Mouse (Mus musculus) cerebellum, postnatal 4 days (tissue): Measurements from ENCODE around the gene Pf4.
"Not testable (repeated sequence)": the region's sequence is repeated elsewhere in the genome, so short reads cannot be mapped to it uniquely, and the experiment has no call there.

Source experiments
- DNase-seq, 2 experiments: peaks; one replicate each; pipeline ENCODE4 v3.0.0; 2022; ENCODE audit warnings: low spot score in 2 of 2, mixed read lengths in 1 of 2

Gene Pf4

DNA sequence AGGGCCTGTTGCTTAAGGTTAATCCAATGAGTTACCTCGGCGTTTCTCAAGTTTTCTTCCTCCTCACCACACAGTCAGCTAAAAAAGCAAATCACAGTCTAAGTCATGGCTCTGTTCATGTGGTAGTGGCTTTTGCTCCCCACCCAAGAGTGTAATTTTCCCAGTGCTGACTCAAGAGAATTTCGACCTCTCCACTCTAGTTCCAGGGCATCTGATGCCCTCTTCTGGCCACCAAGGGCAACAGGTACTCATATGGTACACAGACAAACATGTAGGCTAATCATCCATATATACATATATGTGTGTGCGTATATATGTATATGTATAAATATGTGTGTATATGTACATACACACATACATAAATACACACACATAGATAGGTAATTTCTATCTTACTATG, 15.9 kb downstream of the Pf4 start:
- DNase-seq, result no peak

DNA sequence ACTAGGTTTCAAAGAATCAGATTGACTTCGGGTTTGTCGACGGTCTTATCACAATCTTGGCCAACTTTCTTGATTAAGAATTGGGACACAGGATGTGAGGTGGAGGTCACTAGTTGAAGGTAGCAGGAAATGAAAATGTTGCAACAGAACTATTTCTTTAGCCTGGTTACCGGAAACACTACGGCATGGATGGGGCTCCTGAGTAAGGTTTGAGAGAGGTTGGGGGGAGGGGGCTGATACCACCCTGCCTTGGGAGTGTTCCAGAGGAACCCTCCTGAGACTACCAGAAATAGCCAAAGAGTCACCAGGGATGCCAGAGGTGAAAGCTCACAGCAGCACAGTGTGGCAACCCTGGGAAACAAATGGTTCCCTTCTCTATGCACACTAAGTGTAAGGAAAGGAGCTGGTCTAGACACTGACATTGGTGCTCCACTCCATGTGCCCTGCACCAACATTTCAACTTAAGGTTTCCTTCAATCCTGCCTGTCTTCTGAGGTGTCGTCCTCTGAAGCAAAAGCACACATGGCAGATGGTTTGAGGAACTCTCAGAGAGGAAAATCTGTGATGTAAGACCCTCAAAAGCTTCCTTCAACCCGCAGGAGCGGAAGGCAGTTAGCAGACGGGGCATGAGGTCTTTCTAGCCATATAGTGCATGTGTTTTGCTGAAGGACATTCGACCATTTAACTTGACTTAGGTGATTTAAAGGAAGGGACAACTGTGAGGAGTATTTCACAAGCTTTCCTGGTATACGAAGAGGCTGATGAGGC, 17.3 kb downstream of the Pf4 start:
- DNase-seq, result no peak

DNA sequence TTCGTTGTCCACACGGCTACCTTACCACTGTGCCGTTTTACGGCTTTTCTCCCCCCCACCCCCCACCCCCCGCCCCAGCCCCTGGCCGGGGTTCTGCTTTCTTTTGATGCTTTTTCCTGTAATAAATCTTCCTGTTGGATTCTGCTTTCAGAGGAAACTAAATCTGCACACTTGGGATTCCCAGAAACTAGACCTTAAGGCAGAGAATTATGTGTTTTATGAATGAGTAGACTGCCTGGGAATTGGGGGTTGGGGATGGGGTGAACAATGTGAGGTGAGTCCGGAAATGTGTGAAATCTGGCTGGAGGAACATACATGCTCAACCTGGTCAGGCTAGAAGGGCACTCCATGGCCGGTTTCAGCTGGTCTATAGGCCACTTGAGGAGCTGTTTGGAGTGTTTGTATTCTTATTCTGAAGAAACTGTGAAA, 17.9 kb downstream of the Pf4 start:
- DNase-seq, result no peak

DNA sequence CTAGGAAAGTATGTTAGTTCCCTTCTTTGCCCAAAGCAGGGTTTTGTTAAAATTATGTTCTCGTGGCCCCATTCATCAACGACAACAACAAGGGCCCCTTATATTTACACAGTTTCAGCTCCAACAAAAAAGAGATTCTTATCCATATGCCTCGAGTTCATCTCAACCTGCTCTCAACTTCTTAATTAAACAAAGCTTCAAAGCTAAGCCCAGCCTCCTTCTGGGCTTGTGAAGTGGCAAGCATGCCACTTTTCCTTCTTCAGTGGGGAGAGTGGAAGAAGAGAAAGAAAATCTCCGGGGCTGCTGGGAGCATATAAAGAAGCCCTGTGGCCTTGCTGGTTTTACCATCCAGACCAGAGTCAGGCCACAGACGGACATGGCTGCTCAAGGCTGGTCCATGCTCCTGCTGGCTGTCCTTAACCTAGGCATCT, 22.0 kb downstream of the Pf4 start, which contains the start of gene Cxcl15:
Gene Cxcl15 (plus strand): TSS at position 340 of the 431 bp plus-strand sequence.
- no peak for DNase-seq

- DNase-seq, result not testable (repeated sequence)
Observed at GRCm38 (mm10) chr5:90795392-90795791, 23.2 kb downstream of the Pf4 start.

DNA sequence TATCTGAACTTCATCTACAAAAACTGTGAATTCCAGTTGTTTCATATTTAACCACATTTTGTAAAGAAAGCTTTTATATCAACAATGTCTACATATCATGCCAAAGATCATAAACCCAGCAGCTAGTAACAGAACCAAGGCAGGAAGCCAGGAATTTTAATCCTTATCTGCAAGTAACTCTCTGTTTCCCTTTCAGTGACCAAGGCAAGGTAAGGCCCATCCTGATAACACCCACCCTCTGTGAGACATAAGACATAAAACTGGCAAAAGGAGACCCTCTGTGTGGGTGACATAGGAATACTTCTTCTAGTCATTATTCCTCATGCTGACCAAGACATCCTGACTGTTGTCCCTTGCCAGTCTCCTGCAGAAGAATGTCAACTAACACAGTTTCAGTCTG, 32.3 kb downstream of the Pf4 start:
- no peak for DNase-seq

DNA sequence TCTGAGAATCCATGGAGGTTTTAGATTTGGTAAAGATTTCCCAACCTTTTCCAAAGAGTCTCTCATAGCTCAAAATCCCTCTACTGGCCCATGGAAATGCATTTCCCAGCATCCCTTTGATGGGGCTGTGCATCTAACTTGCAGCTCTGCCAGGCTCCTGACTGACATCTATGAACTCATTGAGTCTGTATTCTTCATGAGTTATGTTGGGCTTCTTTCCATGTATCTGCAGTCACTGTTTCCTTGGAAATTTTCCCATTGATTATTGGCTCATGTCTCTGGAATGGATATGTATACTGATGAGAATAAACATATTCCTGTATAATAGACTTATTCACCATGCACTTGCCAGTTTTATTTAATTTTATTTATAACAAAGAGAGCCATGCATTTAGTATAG, 33.8 kb downstream of the Pf4 start:
- DNase-seq, result no peak

- DNase-seq, result no peak
Observed at GRCm38 (mm10) chr5:90807176-90807950, 35.1 kb downstream of the Pf4 start.

GRCm38 (mm10) chr5:90819756-90820155, 47.5 kb downstream of the Pf4 start:
- DNase-seq, result no peak
